Comparison of ENCODE assay signal across 8 mouse cellular contexts in genomic region chr14:120478641-120479341, GRCm38 (mm10). TPM values are rescaled to one million over a fixed set of nuclear protein-coding genes. Genes with fewer than 3 reads are reported as not detected.
A peak's percentile ranks its signal among the peaks of the same experiment; 100 is the strongest.
DNase-seq lines count a peak whose midpoint lies in the region; ATAC-seq and TF ChIP-seq lines count a peak whose summit lies in the region.

No protein-coding gene starts in this region.

- WGBS in embryonic facial prominence, embryonic 10.5 days: 1% methylated on average over 62 of the region's 62 CpGs
- WGBS in hindbrain, embryonic 10.5 days: under 1% methylated on average over 62 of the region's 62 CpGs
- whole genome bisulfite sequencing in limb, embryonic 15.5 days: under 1% methylated on average over 62 of the region's 62 CpGs
- under 1% methylated on average over 62 of the region's 62 CpGs for WGBS in neural tube, embryonic 13.5 days

- no peaks in the 10 kb centered on the region; the same call in 1 of the 2 replicates for H3K9me3 ChIP-seq in G1E (replicated peaks)
- no peaks in the 10 kb centered on the region for H3K9me3 ChIP-seq in embryonic facial prominence, embryonic 10.5 days
- no peaks in the 10 kb centered on the region for H3K9me3 ChIP-seq in hindbrain, embryonic 10.5 days
- no peaks in the 10 kb centered on the region for H3K9me3 ChIP-seq in limb, embryonic 15.5 days
- H3K9me3 ChIP-seq in neural tube, embryonic 13.5 days: no peaks in the 10 kb centered on the region

- no peak for TF ChIP-seq CTCF in G1E (IDR thresholded peaks at IDR 0.05; ENCODE audit: low read depth, low read length)

- peaks cover 36% of the 10 kb centered on the region for H3K4me1 ChIP-seq in G1E (ENCODE audit: insufficient read depth, low read depth, low read length)
- peaks cover 15% of the 10 kb centered on the region for H3K4me1 ChIP-seq in embryonic facial prominence, embryonic 10.5 days
- H3K4me1 ChIP-seq in hindbrain, embryonic 10.5 days (replicated peaks): peaks cover 31% of the 10 kb centered on the region
- peaks cover 2% of the 10 kb centered on the region; the same call in 1 of the 2 replicates for H3K4me1 ChIP-seq in limb, embryonic 15.5 days
- H3K4me1 ChIP-seq in neural tube, embryonic 13.5 days (replicated peaks): peaks cover 45% of the 10 kb centered on the region

- H3K36me3 ChIP-seq in G1E (replicated peaks): peaks cover 23% of the 10 kb centered on the region
- peaks cover 19% of the 10 kb centered on the region for H3K36me3 ChIP-seq in embryonic facial prominence, embryonic 10.5 days (replicated peaks)
- H3K36me3 ChIP-seq in hindbrain, embryonic 10.5 days: peaks cover 13% of the 10 kb centered on the region
- H3K36me3 ChIP-seq in limb, embryonic 15.5 days: peaks cover 1% of the 10 kb centered on the region; the same call in 1 of the 2 replicates
- peaks cover 7% of the 10 kb centered on the region; the same call in 1 of the 2 replicates for H3K36me3 ChIP-seq in neural tube, embryonic 13.5 days

- no peak for ATAC-seq in G1E (ENCODE audit: extremely low read depth, insufficient number of reproducible peaks, low FRiP score, poor library complexity, severe bottlenecking)
- ATAC-seq in limb, embryonic 15.5 days (ENCODE audit: insufficient number of reproducible peaks, low FRiP score, low TSS enrichment, low read depth): 0 out of 2 replicates have a peak, but pooled peaks have one; percentile 1
- ATAC-seq in neural tube, embryonic 13.5 days (ENCODE audit: low read depth): peak; percentile 32
- ATAC-seq in inflammation-experienced regulatory T-cells, adult 6 months: no peak

- H3K4me2 ChIP-seq in limb, embryonic 15.5 days: peak overlapping the region; percentile 76
- H3K4me2 ChIP-seq in neural tube, embryonic 13.5 days: peak overlapping the region; percentile 63

- no peaks in the 10 kb centered on the region for H3K27me3 ChIP-seq in G1E (ENCODE audit: insufficient read depth, low read length)
- H3K27me3 ChIP-seq in embryonic facial prominence, embryonic 10.5 days (replicated peaks; ENCODE audit: low read depth, poor library complexity, severe bottlenecking): no peaks in the 10 kb centered on the region
- no peaks in the 10 kb centered on the region for H3K27me3 ChIP-seq in hindbrain, embryonic 10.5 days (ENCODE audit: insufficient read depth, poor library complexity, severe bottlenecking)
- H3K27me3 ChIP-seq in limb, embryonic 15.5 days: no peaks in the 10 kb centered on the region
- no peaks in the 10 kb centered on the region for H3K27me3 ChIP-seq in neural tube, embryonic 13.5 days

- H3K27ac ChIP-seq in embryonic facial prominence, embryonic 10.5 days (replicated peaks): peak overlapping the region; percentile 91
- H3K27ac ChIP-seq in hindbrain, embryonic 10.5 days: peak overlapping the region; percentile 95
- H3K27ac ChIP-seq in limb, embryonic 15.5 days: peak overlapping the region; percentile 98
- H3K27ac ChIP-seq in neural tube, embryonic 13.5 days (replicated peaks): peak overlapping the region; percentile 99

- peak overlapping the region; percentile 82 for H3K9ac ChIP-seq in limb, embryonic 15.5 days
- H3K9ac ChIP-seq in neural tube, embryonic 13.5 days: peak overlapping the region; percentile 85

- DNase-seq in layer of hippocampus, adult 11-12 months (ENCODE audit: low spot score): peak; percentile 44
- no peak for DNase-seq in layer of hippocampus, adult 9-10 months (ENCODE audit: low spot score)
- DNase-seq in G1E (ENCODE audit: low spot score): peak; percentile 21
- DNase-seq in embryonic facial prominence, embryonic 10.5 days (ENCODE audit: low spot score): no peak
- DNase-seq in hindbrain, embryonic 10.5 days (ENCODE audit: low spot score): peak; percentile 66

- peak overlapping the region; percentile 77 for H3K4me3 ChIP-seq in G1E (ENCODE audit: low read depth, low read length)
- H3K4me3 ChIP-seq in embryonic facial prominence, embryonic 10.5 days: peak overlapping the region; percentile 82
- H3K4me3 ChIP-seq in hindbrain, embryonic 10.5 days: peak overlapping the region; percentile 79
- H3K4me3 ChIP-seq in limb, embryonic 15.5 days: peak overlapping the region; percentile 84
- H3K4me3 ChIP-seq in neural tube, embryonic 13.5 days: peak overlapping the region; percentile 86

RNA-seq across cellular contexts. Expression of gene Rap2a, which starts 0.5 kb away (rescaled TPM):
- 21.4 and 25.1 TPM in 2 replicates for total RNA-seq in G1E (2014; fragmentation: Nextera tagmentation)
- total RNA-seq in G1E (2017): 7.4 and 8.7 TPM in 2 replicates
- 3.6 and 3.7 TPM in 2 replicates for polyA plus RNA-seq in G1E (2012)
- polyA plus RNA-seq in embryonic facial prominence, embryonic 10.5 days (2016; fragmentation: Nextera tagmentation; extraction: Ambion mirVana): 11.0 TPM in 2 replicates
- polyA plus RNA-seq in hindbrain, embryonic 10.5 days (2016; fragmentation: Nextera tagmentation; extraction: Ambion mirVana): 11.6 and 13.1 TPM in 2 replicates
- 16.3 and 17.2 TPM in 2 replicates for polyA plus RNA-seq in limb, embryonic 15.5 days (2015; fragmentation: Nextera tagmentation; extraction: Ambion mirVana)
- polyA plus RNA-seq in neural tube, embryonic 13.5 days (2015; fragmentation: Nextera tagmentation; extraction: Ambion mirVana): 20.5 and 23.6 TPM in 2 replicates
- polyA plus RNA-seq in inflammation-experienced regulatory T-cells, adult 6 months (2017; shearing (Covaris generic)): 1 to 10 TPM in 2 of 3 experiments, under 1 TPM in 1; 0.90 to 2.0 (median 1.3) TPM

Comparison
In these comparisons a context has a peak if more than half of its experiments do, and no peak if none do; other contexts are left out.
1. DNase-seq: peak in layer of hippocampus, adult 11-12 months (single experiment), G1E (single experiment) and hindbrain, embryonic 10.5 days (single experiment); none in layer of hippocampus, adult 9-10 months (single experiment) and embryonic facial prominence, embryonic 10.5 days (single experiment).
2. ATAC-seq: peak in limb, embryonic 15.5 days (single experiment) and neural tube, embryonic 13.5 days (single experiment); none in G1E (single experiment) and inflammation-experienced regulatory T-cells, adult 6 months (single experiment).
3. Peak in every context shown above with its lines, with median percentiles within 50 percentile points of each other: H3K4me3 ChIP-seq and H3K27ac ChIP-seq.